Mouse (Mus musculus) bone marrow, adult 2 months (tissue): ENCODE results near the gene Map4. TPM values are rescaled to one million over a fixed set of nuclear protein-coding genes. Genes with fewer than 3 reads are reported as not detected.

ENCODE experiments used
- H3K27ac ChIP-seq: fragments of 200-500 bp; 2 replicates; pipeline ENCODE4 v1.5.1; 2012; ENCODE audit warnings: low read depth, mild to moderate bottlenecking, control low read depth, inconsistent platforms, low read length; ENCODE audit not compliant: control insufficient read depth, poor library complexity, insufficient read depth
- H3K4me1 ChIP-seq: fragments of 200-500 bp; 2 replicates; pipeline ENCODE4 v1.6.1; 2011; ENCODE audit warnings: low read length; ENCODE audit not compliant: control insufficient read depth, insufficient read depth
- H3K4me3 ChIP-seq: fragments of 200-500 bp; replicated peaks from 2 replicates; pipeline ENCODE3; 2011; ENCODE audit warnings: mild to moderate bottlenecking, low read depth, low read length, control low read depth; ENCODE audit not compliant: control insufficient read depth
- CTCF ChIP-seq: fragments of 200-500 bp; IDR thresholded peaks from 2 replicates; pipeline ENCODE4 v1.5.1; 2011; ENCODE audit warnings: low read length, control low read depth; ENCODE audit not compliant: control insufficient read depth, insufficient read depth
- POLR2A ChIP-seq: fragments of 200-500 bp; IDR thresholded peaks from 2 replicates; pipeline ENCODE4 v1.6.1; 2011; ENCODE audit warnings: low read depth, mild to moderate bottlenecking, control low read depth, low read length, borderline replicate concordance; ENCODE audit not compliant: control insufficient read depth
- WGBS: fragments of 180-500 bp; shearing (Covaris S2); methylation state at CpG from one replicate; pipeline ENCODE4 v1.1.7; 2018; 5-methylcytosine and 5-hydroxymethylcytosine counted together
- polyA plus RNA-seq: library from polyadenylated mRNA; stranded (reverse); fragments of >200 nt; gene quantifications from 2 replicates; pipeline ENCODE4 v1.2.4, GENCODE M21; 2011; ENCODE audit warnings: low replicate concordance; ENCODE audit not compliant: missing spikeins, insufficient read depth, insufficient read length

Map4 gene
- polyA plus RNA-seq, 1 experiment = 33.6 TPM

DNA sequence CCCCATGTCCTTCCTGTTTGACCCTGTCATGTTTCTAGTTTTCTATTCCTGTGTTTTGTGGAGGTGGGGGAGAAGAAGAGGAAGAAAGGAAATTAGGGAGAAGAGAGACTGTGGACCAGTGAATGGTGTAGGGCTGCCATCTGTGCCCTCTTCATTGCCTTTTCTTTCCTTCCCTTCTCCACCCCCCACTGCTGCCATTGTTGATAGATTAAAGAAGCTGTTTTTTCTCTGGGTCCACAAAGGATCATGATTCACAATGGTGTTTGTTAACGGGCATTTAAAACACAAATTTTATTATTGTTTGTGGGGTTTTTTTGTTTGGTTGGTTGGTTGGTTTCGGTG is 122.8 kb downstream of the Map4 start:
- 87% methylated on average over 2 of the region's 2 CpGs for WGBS
- Histone ChIP-seq H3K4me1 (no peaks in the 10 kb centered on the region), H3K27ac (no peak overlapping the region), H3K4me3 (no peak overlapping the region)
- TF ChIP-seq POLR2A (no peak), CTCF (no peak)

DNA sequence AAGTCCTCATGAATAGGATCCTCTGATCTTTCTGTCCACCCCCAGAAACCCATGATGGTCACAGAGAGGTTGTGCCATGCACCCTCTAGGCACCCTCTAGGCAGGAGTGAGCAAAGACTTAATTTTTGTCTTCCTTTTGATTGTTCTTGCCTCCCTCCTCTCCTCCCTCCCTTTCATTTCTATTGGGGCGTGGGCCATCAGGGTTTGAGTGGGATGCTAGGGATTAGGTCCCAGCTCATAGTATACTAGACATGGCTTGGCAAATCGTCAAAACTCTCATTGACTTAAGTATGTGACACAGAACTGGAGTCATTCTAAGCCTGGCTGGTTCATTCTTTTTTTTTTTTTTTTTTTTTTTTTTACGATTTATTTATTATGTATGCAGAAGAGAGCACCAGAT is 123.5 kb downstream of the Map4 start:
- Histone ChIP-seq H3K4me3 (no peak overlapping the region), H3K4me1 (no peaks in the 10 kb centered on the region), H3K27ac (no peak overlapping the region)
- 63% methylated on average over 3 of the region's 3 CpGs for WGBS
- TF ChIP-seq POLR2A = no peak
- no peak for TF ChIP-seq CTCF

DNA sequence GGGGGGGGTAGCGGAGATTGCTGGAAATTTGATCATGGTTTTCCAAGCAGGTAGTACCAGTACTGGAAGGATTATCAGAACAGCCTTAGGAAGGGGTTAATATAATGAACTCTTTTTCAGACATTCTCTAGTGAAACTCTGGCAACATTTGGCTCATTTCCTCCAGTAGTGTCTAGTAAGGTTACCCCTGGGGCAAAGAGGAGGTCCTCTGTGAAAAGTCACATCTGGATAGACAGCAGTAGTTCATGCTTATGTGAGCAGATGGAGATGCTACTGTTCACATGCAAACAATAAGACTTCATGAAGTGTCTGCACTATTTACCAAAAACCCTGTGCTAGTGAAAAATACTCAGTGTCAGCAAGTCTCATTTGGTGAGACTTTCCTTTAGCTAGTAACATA is 125.9 kb downstream of the Map4 start:
- Histone ChIP-seq H3K4me3 (no peak overlapping the region), H3K4me1 (no peaks in the 10 kb centered on the region), H3K27ac (no peak overlapping the region)
- TF ChIP-seq CTCF (no peak), POLR2A (no peak)
- WGBS = 79% methylated on average over 1 of the region's 1 CpGs

DNA sequence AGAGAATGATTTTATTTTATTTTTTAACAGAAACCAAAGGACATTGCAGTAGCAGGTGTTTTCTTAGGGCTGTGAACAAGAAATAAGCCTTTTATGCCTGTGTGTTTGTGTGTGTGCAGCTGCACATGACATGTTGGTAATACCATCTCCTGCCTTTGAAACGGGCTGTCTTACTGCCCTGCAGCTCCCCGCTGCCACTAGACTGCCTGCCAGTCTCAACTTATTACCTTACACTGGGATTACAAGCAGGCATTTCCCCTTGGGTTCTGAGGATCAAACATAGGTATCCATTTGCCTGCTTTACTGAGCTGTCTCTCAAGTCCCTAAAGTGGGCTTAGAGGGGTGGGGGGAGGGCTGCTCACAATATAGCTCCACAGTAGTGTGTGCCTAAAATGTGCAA is 129.5 kb downstream of the Map4 start:
- TF ChIP-seq POLR2A (no peak), CTCF (no peak)
- WGBS = 71% methylated on average over 2 of the region's 2 CpGs
- H3K27ac ChIP-seq = no peak overlapping the region
- no peak overlapping the region for H3K4me3 ChIP-seq
- H3K4me1 ChIP-seq = no peaks in the 10 kb centered on the region

DNA sequence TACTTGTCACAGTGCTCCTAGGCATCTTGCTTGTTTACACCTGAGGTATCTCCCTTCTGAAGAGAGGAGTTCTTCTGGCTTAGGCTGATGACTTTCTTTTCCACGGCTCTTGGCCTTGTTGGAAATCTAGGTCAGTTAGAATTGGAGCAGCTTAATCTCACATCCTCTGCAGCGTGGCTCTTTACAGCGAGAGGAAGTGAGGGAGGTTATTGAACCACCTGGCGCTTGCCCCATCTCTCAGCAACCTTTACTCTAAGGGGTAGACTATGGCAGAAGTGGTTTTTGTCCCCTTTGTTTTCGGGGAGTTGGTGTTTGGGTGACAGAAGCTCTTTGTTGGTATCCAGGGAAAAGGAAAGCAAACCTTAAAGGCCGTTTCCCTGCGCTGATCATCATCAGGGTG is 131.1 kb downstream of the Map4 start:
- TF ChIP-seq POLR2A = no peak
- TF ChIP-seq CTCF = no peak
- Histone ChIP-seq H3K4me1 (no peaks in the 10 kb centered on the region), H3K27ac (no peak overlapping the region), H3K4me3 (no peak overlapping the region)
- 69% methylated on average over 7 of the region's 7 CpGs for WGBS

DNA sequence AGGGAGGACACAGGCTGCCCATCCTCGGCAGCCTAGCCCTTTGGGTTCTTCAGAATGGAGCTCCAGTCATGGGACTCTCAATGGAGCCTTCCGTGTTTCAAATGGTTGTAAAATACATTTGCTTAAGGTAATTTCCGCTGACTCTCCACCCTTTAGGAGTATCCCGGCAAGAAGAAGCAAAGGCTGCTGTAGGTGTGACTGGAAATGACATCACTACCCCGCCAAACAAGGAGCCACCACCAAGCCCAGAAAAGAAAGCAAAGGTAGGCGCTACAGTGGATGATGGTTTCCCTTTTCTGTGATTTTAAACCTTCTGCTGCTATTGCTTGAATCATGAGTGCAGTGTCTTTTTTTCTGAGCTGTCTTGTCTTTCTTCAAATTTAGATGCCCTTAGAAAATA is 131.6 kb downstream of the Map4 start:
- TF ChIP-seq CTCF (no peak), POLR2A (no peak)
- H3K4me3 ChIP-seq = no peak overlapping the region
- WGBS = 90% methylated on average over 6 of the region's 6 CpGs
- no peak overlapping the region for H3K27ac ChIP-seq
- H3K4me1 ChIP-seq = no peaks in the 10 kb centered on the region

DNA sequence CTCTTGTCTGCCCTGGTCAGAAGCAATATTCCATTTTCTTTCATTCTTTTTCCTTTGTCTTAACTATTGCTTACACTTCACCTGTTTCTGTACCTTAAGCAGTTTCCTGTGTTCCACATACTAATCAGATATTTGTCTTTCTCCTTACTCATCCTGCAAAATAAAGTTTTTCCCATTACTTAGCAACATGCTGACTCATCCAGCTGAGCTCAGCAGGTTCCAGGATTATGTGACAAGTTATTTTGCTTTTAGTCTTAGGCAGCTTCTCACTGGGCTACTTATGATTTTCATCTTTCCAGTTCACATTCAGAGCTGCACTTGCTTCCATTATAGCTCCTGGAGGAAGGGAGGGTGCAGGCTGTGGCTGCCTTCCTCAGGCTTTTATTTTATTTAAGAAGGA is 133.4 kb downstream of the Map4 start:
- no peak overlapping the region for H3K27ac ChIP-seq
- H3K4me3 ChIP-seq = no peak overlapping the region
- no peak for TF ChIP-seq POLR2A
- no peak for TF ChIP-seq CTCF
- no peaks in the 10 kb centered on the region for H3K4me1 ChIP-seq

DNA sequence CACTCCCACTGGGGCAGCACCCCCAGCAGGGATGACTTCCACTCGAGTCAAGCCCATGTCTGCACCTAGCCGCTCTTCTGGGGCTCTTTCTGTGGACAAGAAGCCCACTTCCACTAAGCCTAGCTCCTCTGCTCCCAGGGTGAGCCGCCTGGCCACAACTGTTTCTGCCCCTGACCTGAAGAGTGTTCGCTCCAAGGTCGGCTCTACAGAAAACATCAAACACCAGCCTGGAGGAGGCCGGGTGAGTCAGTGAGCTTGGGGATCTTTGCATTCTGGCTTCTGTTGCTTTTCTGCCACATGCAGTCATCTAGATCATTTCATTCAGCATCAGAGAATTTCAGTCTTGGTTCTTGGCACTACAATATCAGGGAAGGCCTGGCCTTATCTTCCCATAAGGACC is 137.5 kb downstream of the Map4 start:
- no peak overlapping the region for H3K27ac ChIP-seq
- no peak for TF ChIP-seq CTCF
- no peak for TF ChIP-seq POLR2A
- 85% methylated on average over 6 of the region's 6 CpGs for WGBS
- no peaks in the 10 kb centered on the region for H3K4me1 ChIP-seq
- H3K4me3 ChIP-seq = no peak overlapping the region

DNA sequence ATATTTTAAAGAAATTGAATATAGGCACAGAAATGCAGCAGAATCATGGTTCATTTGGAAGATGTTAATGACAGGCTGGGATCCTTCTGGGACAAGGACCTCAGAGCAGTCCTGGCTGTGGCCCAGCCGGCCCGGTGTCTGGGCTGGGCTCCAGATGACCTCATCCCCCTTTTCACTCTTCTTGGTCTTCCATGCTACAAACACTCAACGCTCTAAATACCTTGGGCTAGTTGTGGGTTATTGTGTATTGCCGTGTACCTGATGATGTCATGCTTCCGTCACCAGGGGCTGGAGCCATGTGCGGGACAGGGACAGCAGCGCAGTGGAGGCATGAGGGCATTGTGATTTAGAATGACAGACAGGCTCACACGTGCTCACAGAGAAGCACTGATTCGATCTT is 139.1 kb downstream of the Map4 start:
- H3K27ac ChIP-seq = no peak overlapping the region
- 86% methylated on average over 9 of the region's 9 CpGs for whole genome bisulfite sequencing
- H3K4me3 ChIP-seq = no peak overlapping the region
- TF ChIP-seq POLR2A (no peak), CTCF (no peak)
- no peaks in the 10 kb centered on the region for H3K4me1 ChIP-seq
